Mouse (Mus musculus) heart, embryonic 12.5 days (tissue): Measurements from ENCODE around the gene Gm20388. TPM values are rescaled to one million over a fixed set of nuclear protein-coding genes. Genes with fewer than 3 reads are reported as not detected.

Experiments
- ATAC-seq: fragments of 200-750 bp; cut with Nextera tagmentation; 2 replicates; pipeline ENCODE4 v1.8.0; 2017; ENCODE audit warnings: moderate TSS enrichment, moderate library complexity; ENCODE audit not compliant: insufficient number of reproducible peaks, low FRiP score
- H3K27ac ChIP-seq: fragments of 300-500 bp; sonication (generic); 2 replicates; pipeline ENCODE4 v1.5.1; 2016; ENCODE audit warnings: mild to moderate bottlenecking, moderate library complexity; ENCODE audit not compliant: poor library complexity, severe bottlenecking
- H3K27me3 ChIP-seq: fragments of 300-500 bp; sonication (generic); replicated peaks from 2 replicates; pipeline ENCODE4 v1.6.1; 2016; ENCODE audit warnings: mild to moderate bottlenecking, moderate library complexity
- H3K36me3 ChIP-seq: fragments of 300-500 bp; sonication (generic); 2 replicates; pipeline ENCODE4 v1.6.1; 2016; ENCODE audit warnings: mild to moderate bottlenecking, moderate library complexity
- H3K4me1 ChIP-seq: fragments of 300-500 bp; sonication (generic); replicated peaks from 2 replicates; pipeline ENCODE4 v1.6.1; 2016; ENCODE audit warnings: mild to moderate bottlenecking
- H3K4me2 ChIP-seq: fragments of 300-500 bp; sonication (generic); 2 replicates; pipeline ENCODE4 v1.6.1; 2016; ENCODE audit warnings: mild to moderate bottlenecking, moderate library complexity
- H3K4me3 ChIP-seq: fragments of 300-500 bp; sonication (generic); 2 replicates; pipeline ENCODE4 v1.5.1; 2016; ENCODE audit warnings: mild to moderate bottlenecking
- H3K9ac ChIP-seq: fragments of 300-500 bp; sonication (generic); 2 replicates; pipeline ENCODE4 v1.6.1; 2016; ENCODE audit warnings: mild to moderate bottlenecking, moderate library complexity
- H3K9me3 ChIP-seq: fragments of 300-500 bp; sonication (generic); replicated peaks from 2 replicates; pipeline ENCODE4 v1.6.1; 2016; ENCODE audit warnings: mild to moderate bottlenecking, moderate library complexity
- WGBS: fragments of 180-500 bp; shearing (Covaris S2); methylation state at CpG from one replicate; pipeline ENCODE4 v1.1.7; 2016; 5-methylcytosine and 5-hydroxymethylcytosine counted together
- polyA plus RNA-seq: library from polyadenylated mRNA; unstranded; fragments of >200 nt; fragmentation: Nextera tagmentation; extraction: Ambion mirVana; gene quantifications from 2 replicates; pipeline ENCODE4 v1.2.1, GENCODE M21; 2016

Gm20388 gene
- polyA plus RNA-seq, 1 experiment from 2014 or later = not detected

DNA sequence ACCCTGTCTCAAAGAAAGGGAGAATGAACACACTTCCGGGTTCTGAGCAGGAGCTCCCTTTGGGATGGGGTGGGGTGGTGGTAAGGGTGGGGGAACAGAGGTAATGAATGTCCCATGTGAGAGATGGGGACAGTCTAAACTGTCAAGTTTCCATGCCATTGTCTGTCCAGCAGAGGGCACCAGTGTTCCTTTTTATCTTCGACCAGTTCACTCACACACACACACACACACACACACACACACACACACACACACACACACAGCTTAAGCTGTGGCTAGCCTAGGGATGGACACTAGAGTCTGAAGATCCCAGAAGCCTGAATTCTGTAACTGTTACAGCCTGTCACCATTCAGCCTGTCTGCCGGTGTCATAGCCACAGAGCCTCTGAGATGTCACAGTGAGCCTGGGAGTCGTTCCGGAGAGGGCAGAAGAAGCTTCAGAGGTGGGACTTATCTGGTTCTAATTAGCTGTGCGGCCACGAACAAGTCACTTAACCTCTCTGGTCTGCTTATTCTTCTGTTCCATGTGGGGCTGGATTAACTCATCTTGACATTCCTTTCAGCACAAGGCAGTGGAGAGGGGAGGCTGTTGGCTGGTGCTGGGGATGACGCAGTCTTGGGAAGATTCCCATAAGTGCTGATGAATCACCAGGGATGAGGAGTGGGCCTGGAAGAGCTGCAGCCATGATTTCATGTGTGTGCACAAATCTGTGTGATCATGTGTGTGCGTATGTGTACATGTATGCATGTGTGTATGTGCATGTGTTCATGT lies 910.9 kb downstream of the Gm20388 start:
- WGBS = 15% methylated on average over 9 of the region's 9 CpGs
- peaks cover 6% of the 10 kb centered on the region for H3K4me1 ChIP-seq
- no peak overlapping the region for H3K27ac ChIP-seq
- H3K4me2 ChIP-seq = no peak overlapping the region
- H3K9ac ChIP-seq = no peak overlapping the region
- no peaks in the 10 kb centered on the region for H3K36me3 ChIP-seq
- peaks cover 56% of the 10 kb centered on the region for H3K27me3 ChIP-seq
- peaks cover 9% of the 10 kb centered on the region for H3K9me3 ChIP-seq
- no peak for ATAC-seq
- no peak overlapping the region for H3K4me3 ChIP-seq

DNA sequence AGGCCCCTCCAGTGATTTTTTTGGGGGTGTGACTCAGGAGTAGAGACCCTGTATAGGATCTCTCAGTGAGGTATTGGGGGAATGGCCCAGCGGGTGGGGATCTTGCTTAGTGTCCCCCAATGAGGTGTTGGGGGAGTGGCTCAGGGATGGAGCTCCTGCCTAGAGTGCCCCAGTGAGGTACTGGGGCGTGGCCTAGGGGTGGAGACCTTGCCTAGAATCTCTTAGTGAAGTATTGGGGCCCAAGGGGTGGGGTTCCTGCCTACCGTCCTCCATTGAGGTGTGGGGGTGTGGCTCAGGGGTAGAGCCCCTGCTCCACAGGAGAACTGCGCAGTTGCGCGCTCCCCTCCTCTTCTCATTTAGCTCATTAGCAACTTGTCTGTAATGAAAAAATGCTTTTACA lies 912.7 kb downstream of the Gm20388 start:
- Histone ChIP-seq H3K4me2 (no peak overlapping the region), H3K36me3 (no peaks in the 10 kb centered on the region), H3K9me3 (peaks cover 9% of the 10 kb centered on the region), H3K4me1 (peaks cover 6% of the 10 kb centered on the region), H3K27me3 (peaks cover 65% of the 10 kb centered on the region), H3K27ac (no peak overlapping the region), H3K9ac (no peak overlapping the region), H3K4me3 (no peak overlapping the region)
- ATAC-seq = 0 out of 2 replicates have a peak, but pooled peaks have one; percentile 12
- 43% methylated on average over 6 of the region's 6 CpGs for WGBS

DNA sequence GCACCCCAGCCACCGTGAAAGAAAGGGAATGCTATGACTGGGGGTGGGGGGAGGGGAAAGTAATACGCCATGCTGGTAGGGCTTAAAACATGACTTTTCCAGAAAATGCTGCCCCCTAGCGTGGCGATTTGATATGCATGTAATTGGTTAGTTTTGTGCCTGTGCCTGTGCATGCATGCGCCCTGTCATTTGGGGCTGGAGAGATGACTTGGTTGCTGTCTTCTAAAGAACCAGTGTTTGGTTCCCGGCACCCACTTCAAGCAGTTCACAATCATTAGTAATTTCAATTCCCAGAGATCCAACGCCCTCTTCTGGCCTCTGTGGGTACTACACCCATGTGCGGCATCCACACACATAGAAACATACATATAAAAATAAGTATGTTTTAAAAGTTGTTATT lies 913.2 kb downstream of the Gm20388 start:
- no peak for ATAC-seq
- H3K4me3 ChIP-seq = no peak overlapping the region
- H3K27me3 ChIP-seq = peaks cover 71% of the 10 kb centered on the region
- no peak overlapping the region for H3K9ac ChIP-seq
- H3K27ac ChIP-seq = no peak overlapping the region
- H3K9me3 ChIP-seq = peaks cover 9% of the 10 kb centered on the region
- H3K4me1 ChIP-seq = peaks cover 6% of the 10 kb centered on the region
- no peaks in the 10 kb centered on the region for H3K36me3 ChIP-seq
- H3K4me2 ChIP-seq = no peak overlapping the region
- WGBS = 60% methylated on average over 8 of the region's 8 CpGs

DNA sequence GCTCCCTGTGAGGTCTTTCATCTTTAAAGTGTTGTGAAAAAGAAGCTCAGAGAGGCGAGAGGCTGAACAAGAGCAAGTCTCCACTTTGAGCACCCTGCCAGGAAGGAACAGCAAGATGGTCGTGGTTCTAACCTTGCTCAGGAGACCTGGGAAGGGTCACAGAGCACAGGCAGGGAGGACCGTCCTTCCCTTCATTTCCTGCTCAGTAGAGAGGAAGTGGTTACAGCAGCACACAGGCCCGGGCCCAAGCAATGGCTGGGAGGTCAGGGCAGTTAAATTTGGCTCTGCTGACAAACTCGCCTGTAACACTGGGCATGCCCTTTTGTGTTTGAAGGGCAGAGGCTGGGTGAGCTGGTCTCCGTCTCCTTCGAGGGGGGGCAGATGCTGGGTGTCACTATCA lies 914.0 kb downstream of the Gm20388 start:
- ATAC-seq = no peak
- no peaks in the 10 kb centered on the region for H3K36me3 ChIP-seq
- H3K9ac ChIP-seq = no peak overlapping the region
- H3K4me3 ChIP-seq = no peak overlapping the region
- H3K27ac ChIP-seq = no peak overlapping the region
- peaks cover 76% of the 10 kb centered on the region for H3K27me3 ChIP-seq
- H3K4me2 ChIP-seq = no peak overlapping the region
- 40% methylated on average over 7 of the region's 7 CpGs for WGBS
- peaks cover 5% of the 10 kb centered on the region; the same call in 1 of the 2 replicates for H3K9me3 ChIP-seq
- peaks cover 6% of the 10 kb centered on the region for H3K4me1 ChIP-seq

DNA sequence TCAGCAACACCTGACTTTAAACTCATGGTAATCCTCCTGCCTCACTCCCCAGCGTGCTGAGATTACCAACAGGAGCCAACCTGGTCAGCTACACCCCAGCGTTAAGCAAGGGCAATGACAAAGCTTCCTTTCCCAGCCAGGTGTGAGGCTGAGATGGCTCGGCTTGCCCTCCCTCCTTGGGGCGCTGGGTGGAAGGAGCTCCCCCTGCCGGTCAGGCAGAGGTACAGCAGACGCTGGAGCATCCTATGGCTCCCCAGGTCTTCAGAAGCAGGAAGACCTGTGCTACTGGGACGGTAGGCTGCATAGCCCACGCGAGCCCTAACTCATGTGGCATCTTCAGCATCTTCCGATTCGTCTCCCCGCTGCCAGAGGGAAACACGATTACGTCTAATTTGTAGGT lies 917.6 kb downstream of the Gm20388 start:
- Histone ChIP-seq H3K4me2 (no peak overlapping the region), H3K4me3 (no peak overlapping the region), H3K4me1 (peaks cover 30% of the 10 kb centered on the region), H3K9ac (no peak overlapping the region), H3K9me3 (peaks cover 5% of the 10 kb centered on the region; the same call in 1 of the 2 replicates), H3K27me3 (peaks cover 74% of the 10 kb centered on the region), H3K27ac (no peak overlapping the region), H3K36me3 (no peaks in the 10 kb centered on the region)
- WGBS = 9% methylated on average over 14 of the region's 14 CpGs
- no peak for ATAC-seq

DNA sequence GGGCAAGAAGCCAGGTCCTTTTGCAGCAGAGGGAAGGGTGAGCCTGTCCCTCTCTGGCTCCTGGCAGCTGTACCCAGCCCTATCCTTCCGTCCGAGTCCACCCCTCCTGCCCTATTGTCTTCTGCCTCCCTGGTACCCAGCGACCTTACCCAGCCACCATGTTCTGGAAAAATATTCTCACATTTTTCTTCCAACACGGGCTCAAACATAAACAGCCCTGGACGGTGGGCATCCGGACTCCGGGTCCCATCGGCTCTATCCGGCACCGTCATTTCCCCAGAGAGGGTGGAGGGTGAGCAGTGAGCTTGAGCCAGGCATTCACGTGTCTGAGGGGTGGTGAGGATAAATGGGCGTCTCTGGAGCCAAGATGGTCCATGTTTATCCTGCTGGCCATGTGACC lies 920.0 kb downstream of the Gm20388 start:
- Histone ChIP-seq H3K27ac (no peak overlapping the region), H3K36me3 (no peaks in the 10 kb centered on the region), H3K4me2 (no peak overlapping the region), H3K9me3 (no peaks in the 10 kb centered on the region), H3K4me3 (no peak overlapping the region), H3K4me1 (peaks cover 29% of the 10 kb centered on the region), H3K9ac (no peak overlapping the region), H3K27me3 (peaks cover 83% of the 10 kb centered on the region)
- no peak for ATAC-seq
- 66% methylated on average over 12 of the region's 12 CpGs for WGBS

DNA sequence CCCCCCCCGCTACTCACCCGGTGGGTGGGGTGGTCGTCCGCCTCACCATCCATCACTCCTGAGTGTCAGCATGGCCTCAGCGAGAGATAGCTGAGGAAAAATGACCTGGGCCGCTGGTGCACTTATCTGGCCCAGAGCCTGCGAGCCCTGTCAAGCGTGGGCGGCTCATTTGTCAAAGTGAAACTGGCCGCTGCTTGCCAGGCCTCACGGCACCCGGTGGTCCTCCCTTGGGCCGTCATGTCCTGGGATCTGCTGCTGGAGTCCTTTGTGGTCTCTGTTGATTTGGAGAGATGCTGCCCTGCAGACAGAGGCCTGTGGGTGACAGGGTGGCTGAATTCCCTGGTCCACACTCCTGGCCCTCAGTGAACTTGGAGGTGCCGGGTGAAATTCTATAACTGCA lies 921.4 kb downstream of the Gm20388 start:
- WGBS = 5% methylated on average over 14 of the region's 14 CpGs
- H3K27ac ChIP-seq = no peak overlapping the region

DNA sequence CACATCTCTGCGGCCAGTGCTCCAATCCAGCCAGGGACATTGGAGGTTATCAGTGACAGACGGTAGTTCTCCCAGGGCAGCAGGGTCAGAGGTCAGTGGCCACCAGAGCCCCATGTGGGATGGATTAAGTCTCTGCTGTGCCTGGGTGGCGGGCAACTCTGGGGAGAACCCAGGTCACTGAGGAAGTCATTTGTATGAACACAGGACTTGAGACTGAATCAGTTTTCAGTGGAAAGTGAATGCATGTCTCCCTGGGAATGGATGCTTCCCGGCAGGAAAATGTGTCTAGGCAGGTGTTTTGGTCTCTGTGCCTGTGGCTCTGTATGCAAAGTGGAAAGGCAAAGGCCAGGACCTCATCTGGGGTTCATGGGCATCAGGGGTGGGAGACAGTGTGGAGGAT lies 922.6 kb downstream of the Gm20388 start:
- H3K36me3 ChIP-seq = no peaks in the 10 kb centered on the region
- ATAC-seq = no peak
- 27% methylated on average over 4 of the region's 4 CpGs for WGBS
- H3K27me3 ChIP-seq = peaks cover 77% of the 10 kb centered on the region
- H3K4me2 ChIP-seq = no peak overlapping the region
- no peak overlapping the region for H3K4me3 ChIP-seq
- H3K9ac ChIP-seq = no peak overlapping the region
- no peaks in the 10 kb centered on the region for H3K9me3 ChIP-seq
- peaks cover 29% of the 10 kb centered on the region for H3K4me1 ChIP-seq
- H3K27ac ChIP-seq = no peak overlapping the region

More for the DNA sequence above, 921.4 kb downstream of the Gm20388 start:
- ATAC-seq = 0 out of 2 replicates have a peak, but pooled peaks have one; percentile 43
- peaks cover 82% of the 10 kb centered on the region for H3K27me3 ChIP-seq
- H3K9ac ChIP-seq = peak overlapping the region; percentile 47; the same call in 1 of the 2 replicates
- no peaks in the 10 kb centered on the region for H3K36me3 ChIP-seq
- H3K4me1 ChIP-seq = peaks cover 29% of the 10 kb centered on the region
- peak overlapping the region; percentile 29 for H3K4me3 ChIP-seq
- peak overlapping the region; percentile 61 for H3K4me2 ChIP-seq
- H3K9me3 ChIP-seq = no peaks in the 10 kb centered on the region

DNA sequence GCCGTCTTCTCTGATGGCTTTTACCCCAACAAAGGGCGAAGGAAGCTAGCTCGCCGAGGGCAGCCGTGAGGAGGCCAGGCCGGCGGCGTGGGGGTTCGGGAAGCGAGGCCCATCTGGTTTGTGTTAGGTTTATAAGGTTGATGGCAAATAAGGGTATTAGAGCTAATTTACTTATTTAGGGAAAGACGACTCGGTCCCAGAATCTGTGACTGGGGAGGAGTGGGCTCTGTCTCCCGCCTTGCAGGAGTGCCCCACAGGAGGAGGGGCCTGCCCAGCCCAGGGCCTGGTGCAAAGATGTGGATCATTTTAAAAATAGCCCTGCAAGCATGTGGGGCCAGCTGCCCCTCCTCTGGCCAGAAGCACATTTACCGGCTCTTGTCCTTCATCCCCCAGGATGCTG lies 928.4 kb downstream of the Gm20388 start:
- H3K4me3 ChIP-seq = no peak overlapping the region
- no peak overlapping the region for H3K27ac ChIP-seq
- 63% methylated on average over 14 of the region's 14 CpGs for WGBS
- ATAC-seq = no peak
- H3K4me1 ChIP-seq = peaks cover 10% of the 10 kb centered on the region
- no peaks in the 10 kb centered on the region for H3K9me3 ChIP-seq
- no peaks in the 10 kb centered on the region for H3K36me3 ChIP-seq
- H3K27me3 ChIP-seq = peaks cover 71% of the 10 kb centered on the region
- H3K4me2 ChIP-seq = no peak overlapping the region
- no peak overlapping the region for H3K9ac ChIP-seq

DNA sequence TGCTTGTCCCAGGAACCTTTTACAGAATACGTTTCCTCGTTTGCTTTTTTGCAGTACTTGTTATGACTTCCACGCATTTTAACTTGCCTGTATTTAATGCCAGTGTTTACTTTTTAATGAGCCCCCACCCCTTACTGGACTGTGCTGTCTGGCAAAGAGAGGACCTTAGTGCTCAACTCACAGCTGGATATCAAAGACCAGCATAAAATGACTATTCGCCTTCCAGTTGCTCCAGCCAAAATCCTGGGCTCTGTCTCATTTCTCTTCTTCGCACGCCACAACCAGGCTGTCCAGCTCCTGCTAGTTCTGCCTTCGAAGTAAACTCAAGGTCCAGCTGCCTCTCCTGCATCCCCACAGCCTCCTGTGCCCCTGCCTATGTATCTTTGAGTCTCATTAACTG lies 932.4 kb downstream of the Gm20388 start:
- no peak for ATAC-seq

DNA sequence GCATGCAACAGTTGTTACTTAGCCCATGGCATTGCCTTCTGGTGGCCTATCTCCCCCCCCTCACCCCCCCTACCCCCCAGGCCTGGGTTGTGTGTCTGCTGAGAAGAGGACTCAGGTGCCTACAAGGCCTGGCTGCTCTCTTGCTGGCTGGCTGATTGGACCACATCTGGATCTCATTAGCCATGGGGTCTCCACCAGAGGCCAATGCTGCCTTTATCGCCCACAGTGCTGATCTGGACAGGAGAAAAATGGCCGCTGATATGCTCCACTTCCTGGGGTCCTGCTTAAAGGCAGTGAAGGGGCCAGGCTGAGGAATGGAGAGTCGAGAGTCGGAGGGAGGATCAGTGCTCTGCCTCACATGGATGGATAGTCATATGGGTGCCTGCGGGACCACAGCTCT lies 935.4 kb downstream of the Gm20388 start:
- Histone ChIP-seq H3K4me1 (no peaks in the 10 kb centered on the region; the same call in 1 of the 2 replicates), H3K4me2 (no peak overlapping the region), H3K36me3 (no peaks in the 10 kb centered on the region), H3K27ac (no peak overlapping the region), H3K4me3 (no peak overlapping the region), H3K9ac (no peak overlapping the region), H3K9me3 (no peaks in the 10 kb centered on the region), H3K27me3 (peaks cover 69% of the 10 kb centered on the region)
- 51% methylated on average over 5 of the region's 5 CpGs for WGBS
- ATAC-seq = no peak

More for the DNA sequence above, 932.4 kb downstream of the Gm20388 start:
- WGBS = 67% methylated on average over 7 of the region's 7 CpGs
- H3K4me2 ChIP-seq = no peak overlapping the region
- H3K36me3 ChIP-seq = no peaks in the 10 kb centered on the region
- H3K4me1 ChIP-seq = peaks cover 10% of the 10 kb centered on the region
- H3K4me3 ChIP-seq = no peak overlapping the region
- no peak overlapping the region for H3K27ac ChIP-seq
- H3K9me3 ChIP-seq = no peaks in the 10 kb centered on the region
- H3K27me3 ChIP-seq = peaks cover 61% of the 10 kb centered on the region
- H3K9ac ChIP-seq = no peak overlapping the region
